Mouse (Mus musculus): Measurements from ENCODE around the gene Nemp1.

Gene Nemp1

GRCm38 (mm10) chr10:127671276-127671675 lies 4.6 kb downstream of the Nemp1 start:
- in situ Hi-C loops (cut with MboI, MseI), result loop anchor here (10.0 kb wide), 1 partner anchor 626 kb away; the partner anchor contains the start of genes Cyp27b1, Eef1akmt3 and Mettl1

GRCm38 (mm10) chr10:127674046-127674655 lies 7.5 kb downstream of the Nemp1 start:
- in situ Hi-C loops (cut with MboI, MseI), result loop anchor here (10.0 kb wide), 1 partner anchor 629 kb away; the partner anchor contains the start of genes Cyp27b1, Eef1akmt3 and Mettl1

DNA sequence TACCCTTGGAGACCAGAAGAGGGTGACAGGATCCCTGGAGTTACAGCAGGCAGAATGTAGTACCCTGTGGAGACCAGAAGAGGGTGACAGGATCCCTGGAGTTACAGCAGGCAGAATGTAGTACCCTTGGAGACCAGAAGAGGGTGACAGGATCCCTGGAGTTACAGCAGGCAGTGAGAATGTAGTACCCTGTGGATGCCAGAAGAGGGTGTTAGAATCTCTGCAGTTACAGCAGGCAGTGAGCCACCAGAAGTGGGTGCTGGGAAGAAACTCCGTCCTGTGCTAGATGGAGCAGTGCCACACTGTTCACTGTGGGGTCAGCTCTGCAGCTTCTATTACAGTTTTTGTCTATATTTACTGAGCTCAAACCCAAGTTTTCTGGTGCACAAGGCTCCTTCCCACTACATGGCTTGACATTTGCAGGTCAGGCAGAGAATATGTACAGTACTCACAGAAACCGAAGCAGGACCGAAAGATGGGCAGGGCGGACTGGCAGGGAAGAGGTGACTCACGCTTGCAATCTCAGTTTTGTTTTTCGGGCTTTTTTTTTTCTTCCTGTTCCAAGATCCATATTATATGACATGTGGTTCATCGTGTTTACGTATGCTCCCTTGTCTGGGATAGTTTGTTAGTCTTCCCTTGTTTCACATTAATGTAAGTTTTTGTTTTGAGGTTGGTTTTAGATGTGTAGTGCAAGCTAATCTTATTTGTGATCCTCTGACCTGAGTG lies 8.3 kb downstream of the Nemp1 start:
- in situ Hi-C loops (cut with MboI, MseI), result loop anchor here (10.0 kb wide), 1 partner anchor 630 kb away; the partner anchor contains the start of genes Cyp27b1, Eef1akmt3 and Mettl1

DNA sequence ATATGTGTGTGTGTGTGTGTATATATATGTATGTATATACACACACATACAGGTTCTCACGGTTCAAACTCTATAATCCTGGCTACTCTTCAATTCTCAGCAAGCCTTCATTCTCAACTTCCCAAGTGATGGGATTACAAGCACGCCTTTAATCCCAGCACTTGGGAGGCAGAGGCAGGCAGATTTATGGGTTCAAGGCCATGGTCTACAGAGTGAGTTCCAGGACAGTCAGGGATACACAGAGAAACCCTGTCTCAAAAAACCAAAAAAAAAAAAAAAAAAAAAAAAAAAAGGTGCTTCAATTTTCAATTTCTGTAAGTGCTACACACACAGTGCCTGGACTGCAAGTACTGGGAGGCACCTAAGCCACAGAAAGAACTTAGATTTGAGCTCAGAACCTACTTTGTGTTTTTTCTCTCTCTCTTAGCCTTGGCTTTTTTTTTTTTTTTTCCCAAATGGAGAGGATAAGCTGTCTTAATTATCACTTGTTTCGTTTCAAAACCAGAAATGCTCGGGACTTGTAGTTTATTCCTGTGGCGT lies 9.2 kb downstream of the Nemp1 start:
- in situ Hi-C loops (cut with MboI, MseI), result loop anchor here (10.0 kb wide), 1 partner anchor 631 kb away; the partner anchor contains the start of genes Cyp27b1, Eef1akmt3 and Mettl1

DNA sequence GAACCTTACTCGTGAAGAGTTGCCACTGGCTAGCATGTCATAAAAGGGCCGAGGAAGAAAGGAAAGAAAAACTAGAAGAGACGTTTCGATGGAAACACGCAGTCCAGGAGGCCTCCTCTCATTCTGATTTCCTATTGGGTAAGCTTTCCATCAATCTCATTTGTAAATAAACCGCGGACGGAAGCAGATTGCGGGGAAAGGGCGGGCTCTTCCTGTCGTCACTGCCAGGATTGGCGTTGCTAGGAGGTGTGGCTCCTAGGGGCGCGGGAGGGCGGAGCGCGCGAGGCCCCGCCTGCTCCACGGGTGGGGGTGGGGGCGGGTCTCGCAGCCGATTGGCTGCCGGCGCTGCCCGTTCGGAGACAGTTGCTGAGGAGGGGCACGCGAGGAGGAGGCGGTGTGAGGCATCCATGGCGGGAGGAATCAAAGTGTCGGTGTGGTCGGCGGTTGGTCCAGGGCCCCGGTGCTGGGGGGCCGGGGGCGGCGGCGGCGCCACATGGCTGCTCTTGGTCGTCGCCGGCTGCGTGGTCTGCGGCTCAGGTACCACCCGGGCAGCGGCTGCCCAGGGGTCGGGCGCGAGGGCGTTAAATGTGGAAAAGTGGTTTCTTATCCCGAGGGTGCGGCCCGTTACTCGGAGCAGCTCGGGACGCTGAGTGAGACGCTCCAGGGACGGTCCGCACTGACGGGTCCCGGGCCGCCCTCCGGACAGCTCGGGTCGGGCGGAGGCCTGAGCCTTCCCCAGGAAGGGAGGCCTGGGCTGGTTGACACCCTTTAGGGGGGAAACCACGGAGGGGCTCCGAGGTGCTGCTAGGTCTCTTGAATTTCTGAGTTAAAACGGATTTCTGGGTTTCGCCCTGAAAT lies 10.2 kb downstream of the Nemp1 start:
- in situ Hi-C loops (cut with MboI, MseI), result loop anchor here (10.0 kb wide), 1 partner anchor 632 kb away; the partner anchor contains the start of genes Cyp27b1, Eef1akmt3 and Mettl1

- in situ Hi-C loops (cut with MboI, MseI), result loop anchor here (10.0 kb wide), 1 partner anchor 633 kb away; the partner anchor contains the start of genes Cyp27b1, Eef1akmt3 and Mettl1
These were observed 11.1 kb downstream of the Nemp1 start for GRCm38 (mm10) chr10:127677591-127678336.

DNA sequence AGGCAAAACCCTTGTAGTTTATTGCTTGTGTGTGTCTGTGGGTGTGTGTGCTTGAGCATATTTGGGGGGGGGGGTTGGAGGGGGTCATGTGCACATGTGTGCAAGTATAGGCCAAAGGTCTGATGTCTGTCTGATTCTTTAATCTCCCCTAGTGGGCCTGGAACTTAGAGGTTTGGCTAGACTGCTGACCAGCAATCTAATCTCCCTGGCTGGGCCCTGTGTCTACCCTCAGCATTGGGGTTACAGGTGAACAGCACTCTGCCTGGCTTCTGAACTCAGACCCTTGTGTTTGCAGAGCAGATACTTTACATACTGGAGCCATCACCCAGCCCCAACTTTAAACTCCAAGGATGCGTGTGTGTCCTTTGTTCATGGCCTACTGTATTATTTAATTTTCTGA lies 12.5 kb downstream of the Nemp1 start:
- in situ Hi-C loops (cut with MboI, MseI), result loop anchor here (10.0 kb wide), 1 partner anchor 634 kb away; the partner anchor contains the start of genes Cyp27b1, Eef1akmt3 and Mettl1

GRCm38 (mm10) chr10:127679881-127680280 lies 13.2 kb downstream of the Nemp1 start:
- in situ Hi-C loops (cut with MboI, MseI), result loop anchor here (10.0 kb wide), 1 partner anchor 635 kb away; the partner anchor contains the start of genes Cyp27b1, Eef1akmt3 and Mettl1

- in situ Hi-C loops (cut with MboI, MseI), result no loop called here
These were observed 16.2 kb downstream of the Nemp1 start for GRCm38 (mm10) chr10:127682886-127683285.

- in situ Hi-C loops (cut with MboI, MseI), result no loop called here
These were observed 24.4 kb downstream of the Nemp1 start for GRCm38 (mm10) chr10:127691053-127691452.

- in situ Hi-C loops (cut with MboI, MseI), result no loop called here
These were observed 27.9 kb downstream of the Nemp1 start for GRCm38 (mm10) chr10:127694636-127695035.

- in situ Hi-C loops (cut with MboI, MseI), result no loop called here
These were observed 29.1 kb downstream of the Nemp1 start for GRCm38 (mm10) chr10:127695775-127696174.

GRCm38 (mm10) chr10:127698966-127699365 lies 32.3 kb downstream of the Nemp1 start:
- in situ Hi-C loops (cut with MboI, MseI), result no loop called here

GRCm38 (mm10) chr10:127703299-127703698 lies 36.6 kb downstream of the Nemp1 start:
- in situ Hi-C loops (cut with MboI, MseI), result loop anchor here (10.0 kb wide), 1 partner anchor 138 kb away; no protein-coding TSS in a partner anchor

DNA sequence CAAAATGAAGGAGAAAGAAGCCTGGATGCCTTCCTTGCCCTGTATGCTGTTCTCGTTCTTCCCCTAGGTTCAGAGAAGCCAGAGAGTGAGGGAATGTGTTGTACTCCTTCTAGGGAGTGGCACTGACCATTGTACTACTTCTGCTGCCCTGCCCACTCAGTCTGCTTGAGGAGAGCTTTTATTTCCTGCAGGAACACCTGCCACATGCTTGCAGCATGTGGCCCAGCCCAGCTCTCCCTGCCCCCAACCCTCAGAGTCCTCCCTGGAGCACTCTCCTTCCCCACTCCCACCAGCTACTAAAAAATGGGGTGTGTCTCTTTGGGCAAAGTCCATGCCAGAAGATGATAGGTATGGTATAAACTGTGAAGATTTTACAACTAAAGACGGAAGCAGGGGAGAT lies 37.6 kb downstream of the Nemp1 start:
- in situ Hi-C loops (cut with MboI, MseI), result loop anchor here (10.0 kb wide), 1 partner anchor 139 kb away; no protein-coding TSS in a partner anchor

GRCm38 (mm10) chr10:127704766-127705220 lies 38.1 kb downstream of the Nemp1 start, which contains the start of gene Myo1a:
Myo1a (plus strand) TSS chr10:127705170.
- in situ Hi-C loops (cut with MboI, MseI), result loop anchor here (10.0 kb wide), 1 partner anchor 140 kb away; no protein-coding TSS in a partner anchor

DNA sequence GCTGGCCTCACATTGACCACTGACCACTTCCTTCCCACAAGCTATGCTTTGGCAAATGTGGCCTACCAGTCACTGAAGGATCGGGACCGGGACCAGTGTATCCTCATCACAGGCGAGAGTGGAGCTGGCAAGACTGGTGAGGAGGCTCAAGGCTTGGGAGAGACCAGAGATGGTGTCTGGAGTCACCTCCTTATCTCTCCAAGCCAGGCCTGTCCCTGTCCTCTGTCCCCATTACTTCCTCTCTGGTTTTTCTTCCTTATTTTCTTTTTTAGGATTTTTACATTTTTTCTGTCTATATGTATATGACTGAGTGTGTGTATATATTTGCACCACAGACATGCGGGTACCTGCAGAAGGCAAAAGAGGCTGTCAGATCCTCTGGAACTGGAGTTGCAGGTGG lies 39.1 kb downstream of the Nemp1 start:
- in situ Hi-C loops (cut with MboI, MseI), result loop anchor here (10.0 kb wide), 1 partner anchor 141 kb away; no protein-coding TSS in a partner anchor

DNA sequence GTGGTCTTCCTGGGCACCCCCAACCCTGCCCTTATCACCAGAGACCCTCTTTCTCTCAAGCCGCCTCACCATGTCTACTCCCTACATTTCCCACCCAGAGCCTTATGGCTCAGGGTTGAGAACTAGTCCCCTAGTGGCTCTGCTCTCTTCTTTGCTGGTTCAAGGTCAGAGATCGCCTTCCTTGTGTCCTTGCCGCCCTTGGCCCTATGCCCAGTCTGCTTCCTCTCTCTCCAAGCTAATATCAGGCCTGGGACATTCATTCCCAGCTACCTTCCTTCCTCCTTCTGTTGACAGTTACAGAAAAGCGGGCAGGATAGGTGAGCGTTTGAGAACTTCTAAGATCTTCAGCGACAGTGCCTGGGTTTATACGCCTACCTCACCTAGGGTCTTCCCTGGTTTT lies 41.0 kb downstream of the Nemp1 start:
- in situ Hi-C loops (cut with MboI, MseI), result loop anchor here (10.0 kb wide), 1 partner anchor 143 kb away; no protein-coding TSS in a partner anchor

GRCm38 (mm10) chr10:127708850-127709370 lies 42.2 kb downstream of the Nemp1 start:
- in situ Hi-C loops (cut with MboI, MseI), result loop anchor here (10.0 kb wide), 1 partner anchor 144 kb away; no protein-coding TSS in a partner anchor
